Mouse (Mus musculus) G1E (cell line): Measurements from ENCODE around the gene Isx.

ENCODE experiments used
- CTCF ChIP-seq: IDR thresholded peaks from 2 replicates; pipeline ENCODE4 v1.5.1; 2012; ENCODE audit warnings: low read depth, low read length, inconsistent platforms, mixed read lengths
- GATA1 ChIP-seq: IDR thresholded peaks from 2 replicates; pipeline ENCODE4 v1.6.1; 2012; ENCODE audit warnings: borderline replicate concordance, low read length, inconsistent platforms, mixed read lengths
- GATA2 ChIP-seq: IDR thresholded peaks from 2 replicates; pipeline ENCODE4 v1.6.1; 2012; ENCODE audit warnings: low read depth, low read length, inconsistent platforms, borderline replicate concordance
- POLR2AphosphoS5 ChIP-seq: IDR thresholded peaks from 2 replicates; pipeline ENCODE4 v1.6.1; 2012; ENCODE audit warnings: low read depth, low read length, inconsistent platforms; ENCODE audit not compliant: insufficient replicate concordance

DNA sequence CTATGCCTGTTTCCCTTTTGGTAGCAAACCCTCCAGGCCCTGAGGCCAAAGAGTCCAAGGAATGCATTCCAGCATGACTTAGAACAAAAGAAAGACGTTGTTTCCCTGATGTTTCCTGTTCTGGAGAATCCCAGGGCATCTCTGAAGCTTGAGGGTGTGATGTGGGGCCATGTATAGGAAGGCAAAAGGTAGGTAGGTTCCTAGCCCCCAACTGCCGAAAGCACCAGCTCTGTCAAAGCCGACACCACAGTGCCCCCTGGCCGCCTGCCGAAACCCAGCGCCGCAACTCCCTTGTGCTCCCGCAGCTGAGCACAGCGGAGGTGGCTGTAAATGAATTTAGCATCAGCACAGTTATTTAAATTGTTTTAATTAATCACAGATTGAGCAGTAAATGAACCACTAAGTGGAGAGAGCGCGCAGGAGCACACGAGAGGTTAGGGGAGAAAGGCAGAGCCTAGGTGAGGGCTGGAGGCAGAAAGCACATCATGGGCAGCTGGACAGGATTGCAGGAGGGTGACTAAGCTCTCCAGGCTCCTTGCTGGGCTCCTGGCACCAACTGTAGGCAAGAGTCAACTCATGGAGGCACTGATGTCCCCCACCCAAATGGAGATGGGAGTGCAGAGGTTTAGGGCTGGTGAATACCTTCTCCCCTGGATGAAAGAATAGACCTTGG lies 25.5 kb upstream of the Isx start:
- TF ChIP-seq CTCF: no peak
- no peak for TF ChIP-seq POLR2AphosphoS5
- TF ChIP-seq GATA2: no peak
- no peak for TF ChIP-seq GATA1
